Mouse (Mus musculus) fat pad, adult 2 months (tissue): Measurements from ENCODE around the gene Slc25a43.
A peak's percentile ranks its signal among the peaks of the same experiment; 100 is the strongest.

Source experiments
- DNase-seq: peaks from one replicate; pipeline ENCODE4 v3.0.0-alpha.2; 2011; ENCODE audit warnings: low read depth, low spot score; ENCODE audit errors: extremely low read depth

Slc25a43 gene

DNA sequence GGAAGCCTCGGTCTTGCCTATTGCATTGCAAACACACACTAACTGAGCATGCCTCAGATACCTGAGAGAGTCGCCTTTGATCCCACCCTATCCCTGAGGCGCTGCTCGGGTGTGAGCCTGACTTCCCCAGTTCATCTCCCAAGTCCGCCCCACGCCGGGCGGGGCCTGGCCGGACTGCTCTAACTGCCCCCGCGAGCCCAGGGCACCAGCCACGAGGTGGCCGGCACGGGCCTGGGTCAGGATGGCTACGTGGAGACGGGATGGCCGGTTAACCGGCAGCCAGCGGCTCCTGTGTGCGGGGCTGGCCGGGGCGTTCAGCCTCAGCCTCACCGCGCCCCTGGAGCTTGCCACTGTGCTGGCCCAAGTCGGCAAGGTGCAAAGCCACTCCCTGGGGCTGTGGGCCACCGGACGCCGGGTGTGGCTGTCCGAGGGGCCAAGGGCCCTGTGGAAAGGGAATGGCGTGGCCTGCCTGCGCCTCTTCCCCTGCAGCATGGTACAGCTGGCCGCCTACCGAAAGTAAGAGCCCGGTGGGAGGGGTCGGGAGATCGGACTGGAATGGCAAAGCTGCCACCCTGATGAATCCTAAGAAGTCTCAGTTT, at the start of gene Slc25a43:
TSS of gene Slc25a43 (plus strand) at position 157 of the 599 bp plus-strand sequence.
- no peak for DNase-seq

DNA sequence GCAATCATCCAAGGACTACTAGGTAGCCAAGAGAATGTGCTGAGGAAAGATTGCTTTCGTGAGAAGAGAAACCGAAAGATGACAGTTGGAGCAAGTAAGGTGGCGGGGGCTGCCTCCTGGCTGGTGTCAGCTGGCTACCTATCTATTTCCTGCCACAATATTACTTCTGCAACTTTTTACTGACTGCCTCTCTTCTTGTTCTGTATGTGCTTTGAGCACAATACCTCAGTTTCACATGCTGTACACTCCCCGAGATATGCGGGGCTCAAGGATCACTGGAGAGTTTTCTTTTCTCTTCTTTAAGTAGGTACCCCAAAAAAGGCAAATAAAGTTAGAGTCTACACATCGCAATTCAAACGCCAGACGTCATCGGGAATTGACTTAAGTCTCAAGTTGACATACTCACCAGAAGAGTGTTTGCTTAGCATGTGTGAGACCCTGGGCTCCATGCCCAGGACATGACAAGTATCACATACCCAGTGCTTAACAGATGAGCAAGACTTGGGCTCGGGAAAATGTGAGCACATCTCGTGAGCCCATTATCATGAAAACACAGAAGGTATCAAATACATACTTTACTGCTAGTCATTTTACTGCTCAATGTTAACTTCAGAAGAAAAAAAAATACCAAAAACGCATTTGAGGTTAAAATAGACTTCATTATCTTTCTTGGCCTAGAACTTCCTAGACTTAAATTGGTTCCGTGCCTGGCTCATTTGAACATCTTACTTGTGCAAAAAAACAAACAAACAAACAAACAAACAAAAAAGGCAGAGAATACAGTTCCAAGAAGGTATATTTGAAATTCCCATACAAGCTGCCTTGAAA, 3.1 kb upstream of the Slc25a43 start:
- DNase-seq, result no peak

DNA sequence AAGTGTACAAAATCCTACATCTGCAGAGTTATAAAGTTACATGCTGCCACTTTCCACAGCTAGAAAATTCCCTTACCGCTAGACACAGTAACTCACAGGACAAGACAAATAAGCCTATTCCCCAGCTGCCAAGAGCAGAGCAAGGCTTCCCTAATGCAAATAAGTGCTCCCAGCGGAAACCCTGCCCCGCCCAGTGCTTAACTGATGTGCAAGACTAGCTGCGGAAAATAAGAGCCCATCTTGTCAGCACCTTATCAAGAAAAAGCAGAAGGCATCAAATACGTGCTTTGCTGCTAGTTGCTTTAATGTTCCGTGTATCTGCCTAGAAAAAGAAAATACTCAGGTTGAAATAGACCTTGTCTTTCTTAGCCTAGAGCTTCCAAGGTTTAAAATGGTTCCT, 2.2 kb upstream of the Slc25a43 start:
- DNase-seq, result no peak

DNA sequence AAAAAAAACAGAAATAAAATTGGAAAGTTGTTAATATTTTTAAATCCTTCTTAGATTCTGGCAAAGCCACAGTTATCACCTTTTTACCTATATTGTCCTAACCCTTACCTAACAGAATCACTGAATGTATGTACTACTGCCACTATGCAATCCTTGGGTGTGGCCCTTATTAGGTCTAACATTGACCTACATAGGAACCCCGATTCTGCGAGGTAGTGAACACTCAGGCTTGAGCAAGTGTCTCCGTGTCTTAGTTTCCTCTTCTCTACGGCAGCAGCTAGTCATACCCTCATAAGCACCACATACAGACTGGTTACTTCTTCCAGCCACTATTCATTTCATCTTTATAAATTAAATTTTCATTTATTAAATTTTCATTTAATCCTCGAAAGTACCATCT, 715 bp upstream of the Slc25a43 start:
- no peak for DNase-seq

DNA sequence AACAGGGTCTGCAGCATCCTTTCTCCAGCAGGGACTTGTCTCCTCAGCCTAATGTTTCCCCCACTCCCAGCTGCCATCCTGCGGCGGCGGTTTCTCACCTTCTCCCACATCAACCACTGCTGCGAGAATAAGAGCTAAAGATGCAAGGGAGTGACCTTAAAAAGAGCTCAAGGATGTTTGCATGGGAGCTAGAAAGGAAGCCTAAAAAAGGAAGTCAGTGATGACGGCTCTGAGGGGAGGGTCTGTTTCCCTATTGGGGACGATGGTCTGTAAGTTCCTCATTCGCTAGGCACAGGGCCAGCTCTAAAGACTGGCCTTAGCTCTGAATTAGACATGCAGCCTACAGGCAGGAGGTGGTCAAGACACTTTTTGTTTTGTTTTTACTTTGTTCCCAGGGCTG, 1.3 kb downstream of the Slc25a43 start:
- DNase-seq, result no peak

DNA sequence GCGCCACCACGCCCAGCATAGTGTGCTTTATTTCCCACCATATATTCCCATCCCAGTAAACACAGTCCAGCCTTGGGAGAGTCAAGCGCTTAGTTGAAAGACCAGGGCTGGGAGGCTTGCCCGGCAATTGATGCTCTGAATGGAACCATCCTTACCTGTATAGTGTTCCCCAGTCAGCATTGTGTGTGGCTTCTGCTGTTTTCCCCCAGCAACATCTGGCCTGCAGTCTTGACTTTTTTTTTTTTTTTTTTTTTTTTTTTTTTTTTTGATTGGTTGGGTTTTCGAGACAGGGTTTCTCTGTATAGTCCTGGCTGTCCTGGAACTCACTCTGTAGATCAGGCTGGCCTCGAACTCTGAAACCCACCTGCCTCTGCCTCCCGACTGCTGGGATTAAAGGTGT, 1.9 kb downstream of the Slc25a43 start:
- DNase-seq, result no peak

DNA sequence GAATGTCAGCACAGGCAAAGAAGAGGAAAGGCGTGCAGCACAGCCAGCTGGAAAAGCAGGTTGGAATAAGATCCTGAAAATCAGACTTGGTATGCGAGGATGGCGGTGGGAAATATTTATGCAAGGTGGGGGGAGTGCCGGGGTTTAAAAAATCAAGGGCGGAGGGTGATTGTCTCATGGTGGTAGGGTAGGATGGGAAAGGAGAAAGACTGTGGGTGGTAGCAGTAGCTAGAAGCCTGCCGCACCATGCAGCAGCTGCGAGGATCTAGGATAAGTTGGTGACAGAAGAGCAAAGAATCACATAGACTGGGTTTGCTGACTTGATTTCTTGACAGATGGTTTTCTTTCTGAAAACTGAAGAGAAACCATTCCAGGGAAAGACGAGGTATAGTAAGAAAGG, 3.3 kb downstream of the Slc25a43 start:
- DNase-seq, result no peak

DNA sequence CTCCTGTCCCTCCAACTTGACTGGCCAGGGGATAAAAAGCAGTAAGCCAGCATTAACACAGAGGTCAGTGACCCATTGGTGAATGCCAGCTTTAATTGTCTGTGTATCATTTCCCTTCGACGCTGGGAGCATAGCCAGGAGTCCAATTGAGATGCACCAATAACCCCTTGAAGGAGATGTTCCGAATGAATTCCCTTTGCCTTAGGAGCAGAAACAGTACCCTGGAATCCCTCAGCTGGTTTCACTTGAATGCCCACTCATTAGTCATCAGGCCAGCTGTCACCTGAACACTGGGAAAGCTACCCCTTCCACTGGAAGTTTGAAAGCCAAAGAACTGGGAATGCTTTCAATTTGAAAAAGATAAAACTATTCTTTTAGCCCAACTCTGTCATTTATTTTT, 5.1 kb downstream of the Slc25a43 start:
- no peak for DNase-seq

DNA sequence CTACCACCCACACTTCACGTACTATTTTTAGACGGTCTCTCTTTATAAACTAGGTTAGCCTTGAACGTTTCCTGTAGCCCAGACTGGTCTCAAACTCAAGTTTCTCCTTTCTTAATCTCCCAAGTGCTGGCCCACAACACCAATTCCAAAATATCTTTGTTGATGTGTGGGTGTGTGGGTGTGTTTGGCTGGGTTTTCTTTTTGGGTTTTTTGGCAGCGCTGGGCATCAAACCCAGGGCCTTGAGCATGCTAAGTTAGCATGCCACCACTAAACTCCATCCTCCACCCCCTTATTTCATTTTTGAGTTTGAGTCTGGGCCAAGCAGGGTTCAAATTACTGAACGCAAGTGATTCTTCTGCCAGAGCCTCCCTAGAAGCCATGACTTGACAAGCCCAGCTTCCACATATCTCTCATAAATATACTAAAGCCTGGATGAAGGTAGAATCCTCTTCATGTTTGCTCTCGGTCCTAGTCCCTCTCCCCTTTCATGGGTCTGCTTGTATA, 5.9 kb downstream of the Slc25a43 start:
- DNase-seq, result no peak

DNA sequence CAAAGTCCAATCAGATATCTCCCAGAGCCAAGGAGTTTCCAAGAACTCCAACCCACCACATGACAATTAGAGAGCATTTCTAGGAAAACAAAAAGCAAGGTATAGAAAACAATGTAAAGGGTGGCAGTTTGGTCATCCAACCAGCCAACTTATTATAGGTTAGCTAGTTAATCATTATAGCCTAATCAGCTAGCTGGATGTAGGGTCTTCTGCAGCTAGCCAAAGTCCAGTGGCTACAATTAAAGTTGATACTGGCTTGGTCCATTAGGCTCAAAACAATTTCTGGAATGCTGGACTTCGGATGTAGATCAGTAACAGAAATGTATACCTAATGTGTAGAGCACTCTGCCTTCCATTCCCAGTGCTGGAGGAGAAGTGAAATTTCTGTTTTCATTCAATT, 7.1 kb downstream of the Slc25a43 start:
- DNase-seq, result no peak

DNA sequence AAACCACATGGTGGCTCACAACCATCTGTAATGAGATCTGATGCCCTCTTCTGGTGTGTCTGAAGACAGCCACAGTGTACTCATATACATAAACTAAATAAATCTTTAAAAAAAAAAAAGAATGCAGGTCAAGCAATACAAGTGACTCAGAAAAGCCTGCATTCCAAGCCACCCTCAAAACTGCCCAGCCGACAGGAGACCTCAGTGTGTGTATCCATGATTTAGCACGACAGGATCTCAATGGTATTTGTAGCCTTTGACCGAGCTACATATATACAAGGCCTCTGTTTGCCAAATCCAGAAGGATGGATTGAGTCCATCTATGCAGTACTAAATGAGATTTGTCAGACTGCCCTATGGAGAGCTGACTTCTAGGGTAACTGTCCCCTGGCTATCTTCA, 9.1 kb downstream of the Slc25a43 start:
- DNase-seq, result no peak

DNA sequence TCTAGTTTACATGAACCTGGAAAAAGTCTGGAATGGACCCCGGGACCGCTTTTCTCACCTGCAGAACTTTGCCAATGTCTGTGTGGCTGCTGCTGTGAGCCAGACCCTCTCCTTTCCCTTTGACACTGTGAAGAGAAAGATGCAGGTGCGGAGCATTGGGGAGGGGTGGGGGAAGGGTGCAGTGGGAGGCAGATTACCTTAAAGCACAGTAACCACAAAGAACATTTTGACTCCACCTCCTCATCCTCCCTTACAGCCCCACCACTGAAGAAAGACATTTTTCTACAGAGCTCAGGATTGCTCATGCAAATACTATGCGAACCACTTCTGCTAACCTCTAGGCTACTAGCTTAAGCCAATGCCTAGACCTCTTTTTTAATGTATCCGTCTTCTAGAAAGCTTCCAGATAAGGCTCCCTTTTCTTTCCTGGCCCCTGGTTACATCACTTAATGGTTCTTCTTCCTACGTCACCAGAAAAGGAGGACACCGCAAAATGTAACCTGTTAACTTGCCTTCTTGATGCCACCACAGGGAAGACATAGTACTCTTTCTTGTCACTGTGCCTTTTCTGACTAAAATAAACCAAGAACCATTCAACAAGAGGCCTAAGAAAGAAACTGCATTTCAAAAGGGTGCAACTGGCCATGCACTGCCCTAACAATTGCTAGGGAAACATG, 14.5 kb downstream of the Slc25a43 start:
- no peak for DNase-seq

DNA sequence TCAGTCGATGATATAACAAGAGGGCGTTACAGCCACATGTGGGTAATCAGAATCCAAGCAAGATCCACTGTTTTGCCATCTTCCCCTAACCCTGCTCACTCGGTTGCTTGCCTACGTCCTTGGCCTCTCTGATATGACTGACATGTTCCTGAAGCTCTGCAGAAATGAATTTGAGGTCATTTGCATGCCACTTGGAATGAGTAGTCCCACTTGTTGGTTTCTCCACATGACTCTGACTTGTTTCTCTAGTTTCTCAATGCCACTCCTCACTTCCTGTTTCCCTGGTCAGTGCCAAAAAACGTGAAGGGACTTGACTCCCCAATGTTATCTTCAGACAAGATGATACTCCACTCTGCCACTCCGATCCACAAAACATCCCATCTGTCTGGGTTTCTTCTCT, 15.1 kb downstream of the Slc25a43 start:
- no peak for DNase-seq

DNA sequence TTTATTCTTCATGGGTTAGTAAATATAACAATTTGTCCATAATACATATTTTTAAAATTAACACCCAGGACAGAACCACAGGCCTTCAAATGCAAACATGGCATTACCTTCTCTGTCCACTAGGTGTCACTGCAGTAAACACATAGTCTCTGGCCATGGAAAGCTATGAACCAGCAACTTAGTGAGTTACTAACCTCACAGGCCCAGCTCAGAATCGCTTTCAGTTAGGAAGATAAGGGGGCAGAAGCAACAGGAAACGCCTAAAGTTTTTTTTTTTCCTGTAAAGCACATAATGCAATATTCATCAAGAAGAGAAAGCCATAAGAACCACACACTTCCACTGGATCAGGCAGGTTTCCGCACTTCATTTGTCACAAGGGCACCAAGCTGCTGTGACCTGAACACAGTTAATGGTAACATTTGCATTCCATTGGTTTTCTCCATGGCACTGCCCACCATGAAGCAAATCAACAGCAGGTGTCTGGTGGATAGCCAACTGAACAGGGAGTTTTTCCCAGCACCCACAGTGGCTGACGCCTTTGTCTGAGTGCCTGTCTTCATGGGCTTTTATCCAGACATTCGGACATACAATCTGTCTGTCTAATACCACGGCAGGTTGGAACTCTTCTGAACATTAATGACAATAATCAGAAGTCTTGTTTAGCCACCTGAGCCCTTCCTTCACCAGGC, 17.6 kb downstream of the Slc25a43 start:
- DNase-seq, result no peak

DNA sequence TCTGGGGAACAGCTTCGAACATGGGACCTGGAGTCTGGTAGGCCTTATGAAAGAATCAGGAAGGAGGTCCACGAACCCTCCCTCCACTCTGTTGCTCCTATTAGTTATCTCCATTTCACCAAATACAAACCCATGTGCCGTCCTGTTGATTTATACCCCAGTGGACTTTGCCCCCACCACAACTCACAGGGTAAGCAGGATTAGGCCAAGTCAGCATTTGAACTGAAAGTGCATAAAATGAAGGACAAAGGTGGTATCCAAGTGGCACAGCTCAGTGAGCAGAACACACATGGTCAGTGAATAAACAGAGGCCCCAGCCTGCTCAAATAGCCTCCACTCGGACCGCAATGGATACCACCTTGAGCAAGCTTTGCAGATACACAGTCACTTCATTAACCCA, 18.8 kb downstream of the Slc25a43 start:
- no peak for DNase-seq

DNA sequence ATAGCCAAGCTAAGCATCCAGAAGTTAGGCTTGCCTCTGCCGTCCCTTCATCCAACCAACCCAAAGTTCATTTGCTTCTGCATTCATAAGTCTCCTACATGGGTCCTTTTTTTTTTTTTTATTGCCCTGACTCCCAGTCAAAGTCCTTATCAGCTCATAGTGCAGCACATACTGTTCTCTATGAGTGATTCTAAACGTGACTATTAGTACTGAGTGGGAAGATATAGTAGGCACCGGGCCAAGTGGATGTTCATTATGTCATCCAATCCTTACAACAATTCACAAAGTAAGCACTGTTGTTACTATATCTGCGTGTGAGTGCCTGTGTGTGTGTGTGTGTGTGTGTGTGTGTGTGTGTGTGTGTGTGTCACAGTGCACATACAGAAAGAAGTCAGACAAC, 19.4 kb downstream of the Slc25a43 start:
- DNase-seq, result peak; percentile 19

DNA sequence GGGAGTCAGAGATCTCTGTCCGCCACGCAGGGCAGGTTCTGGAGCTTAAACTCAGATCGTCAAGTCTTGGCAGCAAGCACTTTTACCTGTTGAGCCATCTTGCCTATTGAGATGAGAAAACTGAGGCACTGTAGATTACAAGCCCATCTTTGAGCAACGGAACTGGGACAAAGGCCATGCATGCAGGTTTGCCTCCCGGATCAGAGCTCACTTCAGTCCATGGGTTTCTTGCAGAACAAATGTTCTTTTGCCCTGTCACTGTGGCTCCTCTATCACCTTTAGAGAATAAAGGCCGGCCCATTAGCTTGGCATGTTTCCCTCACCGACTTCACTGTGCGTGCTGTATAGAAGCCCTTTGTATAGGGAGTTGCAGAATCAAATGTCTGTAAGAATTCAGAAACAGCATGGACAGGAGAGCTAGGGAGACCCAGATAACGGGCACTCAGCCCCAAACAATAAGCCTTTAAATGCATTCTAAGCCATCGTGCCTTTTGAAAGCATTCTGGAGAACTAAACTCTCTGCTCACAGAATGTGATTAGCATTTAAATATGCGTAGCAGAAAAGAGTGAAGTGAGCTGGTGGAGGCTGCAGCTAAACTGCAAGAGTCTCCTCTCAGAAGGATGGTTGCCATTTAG, 20.0 kb downstream of the Slc25a43 start:
- no peak for DNase-seq

DNA sequence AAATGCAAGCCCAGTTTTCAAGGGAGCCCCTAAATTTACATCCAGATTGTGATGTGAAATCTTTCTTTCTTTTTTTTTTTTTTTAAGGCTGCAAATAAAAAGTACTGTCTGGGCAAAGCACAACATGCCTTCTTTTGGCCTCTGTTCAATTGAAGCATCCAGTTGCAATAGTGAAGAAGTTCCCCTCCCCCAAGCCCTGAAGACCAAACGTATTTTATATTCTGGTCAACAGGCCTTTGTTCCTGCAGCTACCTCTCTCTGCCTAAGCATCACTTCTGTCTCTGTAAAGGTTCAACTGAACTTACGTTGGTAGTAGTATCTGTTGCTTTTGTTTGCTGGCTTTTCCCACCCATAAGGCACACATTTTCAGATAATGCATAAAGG, 20.5 kb downstream of the Slc25a43 start:
- no peak for DNase-seq

DNA sequence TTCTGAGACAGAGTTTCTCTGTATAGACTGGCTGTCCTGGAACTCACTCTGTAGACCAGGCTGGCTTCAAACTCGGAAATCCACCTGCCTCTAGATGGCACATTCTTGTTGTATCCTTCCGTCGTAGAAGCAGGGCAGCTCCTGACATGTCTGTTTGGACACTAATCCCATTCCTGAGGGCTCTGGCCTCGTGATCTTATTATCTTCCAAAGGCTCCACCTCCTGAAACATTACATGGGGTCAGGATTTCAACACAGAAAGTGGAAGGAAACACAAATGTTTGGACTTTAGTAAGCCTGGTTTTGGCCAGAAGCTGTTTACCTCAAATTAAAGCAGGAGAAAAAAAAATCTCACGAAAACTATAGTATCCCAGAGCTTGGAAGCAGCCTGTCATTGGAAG, 23.9 kb downstream of the Slc25a43 start:
- DNase-seq, result peak; percentile 71

DNA sequence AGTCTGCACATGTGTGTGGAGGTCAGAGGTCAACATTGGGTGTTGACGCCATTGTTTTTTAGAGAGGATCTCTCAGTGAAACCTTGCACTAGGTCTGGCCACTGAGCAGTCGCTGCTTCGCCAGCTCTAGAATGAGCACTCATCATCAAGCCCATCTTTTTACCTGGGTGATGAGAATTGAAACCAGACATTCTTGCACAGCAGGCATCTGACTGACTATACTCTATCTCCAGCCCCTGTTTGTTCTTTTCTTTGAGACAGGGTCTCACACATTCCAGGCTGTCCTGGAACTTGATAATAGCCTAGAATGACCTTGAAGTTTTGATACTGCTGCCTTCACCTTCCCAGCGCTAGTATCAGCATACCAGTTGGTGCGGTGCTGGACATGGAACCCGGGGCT, 29.1 kb downstream of the Slc25a43 start:
- DNase-seq, result no peak

DNA sequence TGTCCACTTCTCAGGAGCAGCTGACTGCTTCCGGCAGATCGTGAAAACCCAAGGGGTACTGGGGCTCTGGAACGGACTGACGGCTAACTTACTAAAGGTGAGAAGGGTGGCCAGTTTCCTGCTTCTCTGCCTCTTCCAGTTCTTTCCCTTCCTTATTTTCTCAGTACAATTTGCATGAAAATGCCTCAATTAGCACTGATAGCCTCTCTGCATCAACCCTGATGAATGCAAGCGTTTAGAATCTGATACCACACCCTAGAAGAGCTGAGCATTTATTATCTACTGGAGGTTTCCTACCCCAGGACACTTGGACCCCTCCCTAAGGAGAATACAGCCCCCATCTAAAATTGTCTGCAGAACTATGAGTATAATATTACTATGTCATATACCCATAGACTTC, 32.1 kb downstream of the Slc25a43 start:
- DNase-seq, result no peak
